Mouse (Mus musculus) neural tube, embryonic 12.5 days (tissue): ENCODE results near the gene Tbx19. TPM values are rescaled to one million over a fixed set of nuclear protein-coding genes. Genes with fewer than 3 reads are reported as not detected.

Experiments
- ATAC-seq: fragments of 200-750 bp; cut with Nextera tagmentation; 2 replicates; pipeline ENCODE4 v1.8.0; 2017; ENCODE audit warnings: low read depth, mild to moderate bottlenecking, moderate TSS enrichment, moderate library complexity; ENCODE audit not compliant: low FRiP score
- H3K27ac ChIP-seq: fragments of 300-500 bp; sonication (generic); 2 replicates; pipeline ENCODE4 v1.5.1; 2016
- H3K27me3 ChIP-seq: fragments of 300-500 bp; sonication (generic); replicated peaks from 2 replicates; pipeline ENCODE4 v1.6.1; 2016; ENCODE audit warnings: mild to moderate bottlenecking
- H3K36me3 ChIP-seq: fragments of 300-500 bp; sonication (generic); 2 replicates; pipeline ENCODE4 v1.6.1; 2016; ENCODE audit warnings: mild to moderate bottlenecking
- H3K4me1 ChIP-seq: fragments of 300-500 bp; sonication (generic); 2 replicates; pipeline ENCODE4 v1.6.1; 2016
- H3K4me2 ChIP-seq: fragments of 300-500 bp; sonication (generic); replicated peaks from 2 replicates; pipeline ENCODE4 v1.6.1; 2016; ENCODE audit warnings: mild to moderate bottlenecking
- H3K4me3 ChIP-seq: fragments of 300-500 bp; sonication (generic); 2 replicates; pipeline ENCODE4 v1.5.1; 2016
- H3K9ac ChIP-seq: fragments of 300-500 bp; sonication (generic); 2 replicates; pipeline ENCODE4 v1.6.1; 2016; ENCODE audit warnings: mild to moderate bottlenecking
- H3K9me3 ChIP-seq: fragments of 300-500 bp; sonication (generic); 2 replicates; pipeline ENCODE4 v1.6.1; 2016; ENCODE audit warnings: mild to moderate bottlenecking
- WGBS: fragments of 180-500 bp; shearing (Covaris S2); methylation state at CpG from one replicate; pipeline ENCODE4 v1.1.7; 2016; 5-methylcytosine and 5-hydroxymethylcytosine counted together
- polyA plus RNA-seq: library from polyadenylated mRNA; unstranded; fragments of >200 nt; fragmentation: Nextera tagmentation; extraction: Ambion mirVana; gene quantifications from 2 replicates; pipeline ENCODE4 v1.2.1, GENCODE M21; 2016

Gene Tbx19
- polyA plus RNA-seq, 1 experiment from 2014 or later = not detected

DNA sequence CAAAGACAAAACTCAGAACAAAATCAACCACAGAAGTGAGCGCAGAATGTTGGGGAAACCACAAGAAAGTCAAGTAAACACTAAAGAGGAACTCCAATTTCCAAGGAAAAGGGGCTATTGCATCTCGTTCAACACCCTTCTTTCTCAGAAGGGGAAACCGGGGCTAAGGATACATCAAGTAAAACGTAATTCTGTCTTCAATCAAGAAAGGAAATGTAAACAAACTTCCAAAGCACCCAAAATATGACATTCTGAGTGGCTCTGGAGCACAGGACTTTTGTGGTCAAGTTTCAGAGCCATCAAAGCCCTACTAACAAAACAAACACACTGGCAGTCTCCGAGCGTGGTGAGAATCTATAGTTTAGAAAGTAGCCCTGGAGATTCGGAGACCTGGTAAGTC lies 32.9 kb upstream of the Tbx19 start:
- Histone ChIP-seq H3K27ac (no peak overlapping the region), H3K9ac (no peak overlapping the region), H3K27me3 (peaks cover 5% of the 10 kb centered on the region; the same call in 1 of the 2 replicates), H3K4me3 (peak overlapping the region; percentile 68), H3K36me3 (no peaks in the 10 kb centered on the region), H3K9me3 (no peaks in the 10 kb centered on the region), H3K4me1 (peaks cover 4% of the 10 kb centered on the region; the same call in 1 of the 2 replicates), H3K4me2 (peak overlapping the region; percentile 98)
- 20% methylated on average over 7 of the region's 7 CpGs for WGBS
- no peak for ATAC-seq

DNA sequence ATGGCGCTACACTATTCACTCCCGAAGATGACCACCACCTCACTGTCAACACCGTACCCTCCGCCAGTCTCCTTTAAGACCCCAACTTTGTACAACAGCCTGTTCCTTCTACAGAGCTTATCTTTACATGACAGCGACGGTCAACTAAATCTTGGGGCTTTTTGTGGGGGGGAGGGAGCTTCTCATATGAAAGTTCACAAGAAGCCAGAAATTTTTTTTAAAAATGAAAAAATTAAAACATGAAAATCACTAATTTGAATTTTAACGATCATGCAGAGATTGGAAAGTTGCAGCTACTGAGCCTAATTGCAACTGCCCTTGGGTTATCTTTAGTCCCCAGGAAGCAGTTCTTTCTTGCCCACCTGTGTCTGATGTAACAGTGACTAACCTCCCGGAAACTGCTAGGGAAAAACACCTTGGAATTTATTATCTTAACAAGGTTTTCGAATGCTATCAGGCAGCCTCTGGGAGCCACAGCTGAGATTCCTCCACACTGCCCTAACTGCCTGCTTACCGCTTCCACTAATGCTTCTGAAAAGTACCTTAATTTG lies 32.2 kb upstream of the Tbx19 start:
- no peaks in the 10 kb centered on the region for H3K9me3 ChIP-seq
- peaks cover 5% of the 10 kb centered on the region; the same call in 1 of the 2 replicates for H3K27me3 ChIP-seq
- no peaks in the 10 kb centered on the region for H3K36me3 ChIP-seq
- H3K9ac ChIP-seq = no peak overlapping the region
- peak overlapping the region; percentile 98; the same call in 1 of the 2 replicates for H3K4me2 ChIP-seq
- no peak overlapping the region for H3K27ac ChIP-seq
- no peak for ATAC-seq
- 80% methylated on average over 10 of the region's 10 CpGs for whole genome bisulfite sequencing
- peaks cover 4% of the 10 kb centered on the region; the same call in 1 of the 2 replicates for H3K4me1 ChIP-seq
- H3K4me3 ChIP-seq = no peak overlapping the region

- Histone ChIP-seq H3K27me3 (peaks cover 5% of the 10 kb centered on the region; the same call in 1 of the 2 replicates), H3K9ac (no peak overlapping the region), H3K4me3 (no peak overlapping the region), H3K27ac (no peak overlapping the region), H3K4me1 (peaks cover 4% of the 10 kb centered on the region; the same call in 1 of the 2 replicates), H3K36me3 (no peaks in the 10 kb centered on the region), H3K4me2 (no peak overlapping the region), H3K9me3 (no peaks in the 10 kb centered on the region)
- WGBS = 87% methylated on average over 4 of the region's 4 CpGs
- no peak for ATAC-seq
Measured at GRCm38 (mm10) chr1:165192102-165192501, 31.5 kb upstream of the Tbx19 start.

DNA sequence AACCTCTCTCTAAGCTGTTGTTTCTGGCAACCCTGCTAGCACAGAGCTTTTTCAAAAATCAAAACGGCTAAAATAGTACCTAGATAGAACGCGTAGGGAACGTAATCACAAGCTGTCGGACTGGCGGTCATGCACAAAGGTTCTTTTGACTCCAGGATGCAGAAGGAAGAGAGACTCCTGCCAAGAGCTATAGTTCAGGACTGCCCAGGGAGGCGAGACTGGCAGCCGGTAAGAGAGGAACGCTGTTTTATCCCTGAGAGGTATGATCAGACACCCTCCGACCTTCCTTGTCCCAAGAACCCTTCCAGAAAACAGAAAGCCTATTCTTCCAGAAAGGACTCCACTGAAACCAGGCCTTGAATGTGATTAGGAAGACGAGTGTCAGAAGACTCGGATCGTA lies 31.0 kb upstream of the Tbx19 start:
- no peak for ATAC-seq
- Histone ChIP-seq H3K9ac (no peak overlapping the region), H3K27me3 (peaks cover 5% of the 10 kb centered on the region; the same call in 1 of the 2 replicates), H3K27ac (no peak overlapping the region), H3K9me3 (no peaks in the 10 kb centered on the region), H3K4me3 (no peak overlapping the region), H3K4me2 (no peak overlapping the region), H3K36me3 (no peaks in the 10 kb centered on the region), H3K4me1 (peaks cover 4% of the 10 kb centered on the region; the same call in 1 of the 2 replicates)
- 79% methylated on average over 13 of the region's 13 CpGs for WGBS

GRCm38 (mm10) chr1:165190571-165191273 lies 30.1 kb upstream of the Tbx19 start:
- peaks cover 4% of the 10 kb centered on the region; the same call in 1 of the 2 replicates for H3K4me1 ChIP-seq
- no peaks in the 10 kb centered on the region for H3K9me3 ChIP-seq
- H3K27me3 ChIP-seq = peaks cover 5% of the 10 kb centered on the region; the same call in 1 of the 2 replicates
- no peak overlapping the region for H3K27ac ChIP-seq
- no peak overlapping the region for H3K9ac ChIP-seq
- no peak for ATAC-seq
- H3K4me2 ChIP-seq = no peak overlapping the region
- no peaks in the 10 kb centered on the region for H3K36me3 ChIP-seq
- no peak overlapping the region for H3K4me3 ChIP-seq
- WGBS = 89% methylated on average over 10 of the region's 10 CpGs

DNA sequence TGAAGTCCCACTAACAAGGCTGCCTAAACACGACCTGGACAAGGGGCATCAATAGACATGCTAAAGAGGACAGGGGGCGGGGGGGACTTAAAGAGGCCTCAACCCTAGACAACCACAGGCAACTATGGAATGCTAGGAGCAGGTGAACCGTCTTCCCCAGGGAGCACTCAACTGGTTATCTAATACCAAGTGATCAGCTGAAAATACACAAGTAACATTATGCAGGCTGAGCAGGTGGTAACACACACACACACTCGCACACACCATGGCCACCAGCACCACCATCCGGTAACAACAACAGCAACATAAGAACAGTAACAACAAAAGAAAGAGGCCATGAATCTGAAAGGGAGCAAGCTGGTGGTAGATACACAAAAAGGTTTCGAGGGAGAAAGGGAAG lies 29.5 kb upstream of the Tbx19 start:
- Histone ChIP-seq H3K4me2 (no peak overlapping the region), H3K9ac (no peak overlapping the region), H3K9me3 (no peaks in the 10 kb centered on the region), H3K4me3 (no peak overlapping the region), H3K27ac (no peak overlapping the region), H3K4me1 (peaks cover 4% of the 10 kb centered on the region; the same call in 1 of the 2 replicates), H3K27me3 (peaks cover 5% of the 10 kb centered on the region; the same call in 1 of the 2 replicates), H3K36me3 (no peaks in the 10 kb centered on the region)
- no peak for ATAC-seq
- 73% methylated on average over 6 of the region's 6 CpGs for WGBS

DNA sequence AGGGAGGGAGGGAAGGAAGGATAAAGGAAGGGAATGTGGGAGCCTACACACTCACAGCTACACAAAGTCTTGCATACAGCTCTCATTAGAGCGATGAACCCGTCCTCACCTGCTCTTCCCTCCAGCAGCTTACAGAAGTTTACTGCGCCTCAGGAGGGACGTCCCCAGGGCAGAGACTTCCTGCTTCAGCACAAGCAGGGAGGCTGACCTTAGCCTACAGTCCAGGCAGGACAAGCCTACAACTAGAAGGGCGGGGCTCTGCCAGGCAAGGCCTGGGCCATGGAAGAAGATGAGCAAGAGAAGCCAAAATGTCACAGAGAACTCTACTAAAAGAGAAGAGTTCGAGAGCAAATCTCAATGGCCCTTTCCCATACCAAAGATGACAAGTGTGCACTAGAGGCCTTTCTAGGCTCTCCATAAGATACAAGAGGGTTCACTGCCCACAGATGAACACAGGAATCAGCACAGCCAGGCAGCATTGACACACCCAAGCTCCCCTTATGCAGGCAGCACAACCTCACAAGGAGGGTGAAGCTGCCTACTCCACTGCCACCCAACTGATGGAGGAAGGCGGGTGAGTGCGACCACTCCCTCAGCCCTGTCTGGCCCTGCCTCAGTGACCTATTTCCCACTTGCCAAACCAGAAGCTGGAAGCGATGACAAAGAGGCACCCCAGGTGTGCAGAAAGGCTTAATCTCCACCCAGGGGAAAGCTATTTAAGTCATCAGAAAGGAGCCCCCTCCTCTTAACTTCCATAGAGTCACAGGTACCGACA lies 28.4 kb upstream of the Tbx19 start:
- Histone ChIP-seq H3K4me2 (no peak overlapping the region), H3K9ac (no peak overlapping the region), H3K4me3 (no peak overlapping the region), H3K4me1 (peaks cover 3% of the 10 kb centered on the region; the same call in 1 of the 2 replicates), H3K27me3 (0 out of 2 replicates have a peak, but pooled peaks cover 1% of the 10 kb centered on the region), H3K27ac (no peak overlapping the region), H3K9me3 (no peaks in the 10 kb centered on the region), H3K36me3 (no peaks in the 10 kb centered on the region)
- 79% methylated on average over 10 of the region's 10 CpGs for WGBS
- no peak for ATAC-seq

GRCm38 (mm10) chr1:165187357-165187756 lies 26.8 kb upstream of the Tbx19 start:
- no peaks in the 10 kb centered on the region for H3K9me3 ChIP-seq
- ATAC-seq = 0 out of 2 replicates have a peak, but pooled peaks have one; percentile 27
- no peak overlapping the region for H3K9ac ChIP-seq
- H3K4me1 ChIP-seq = no peaks in the 10 kb centered on the region; the same call in 1 of the 2 replicates
- H3K27me3 ChIP-seq = no peaks in the 10 kb centered on the region
- WGBS = 46% methylated on average over 5 of the region's 5 CpGs
- H3K36me3 ChIP-seq = no peaks in the 10 kb centered on the region
- H3K4me2 ChIP-seq = no peak overlapping the region
- no peak overlapping the region for H3K27ac ChIP-seq
- no peak overlapping the region for H3K4me3 ChIP-seq

- no peak overlapping the region for H3K27ac ChIP-seq
- no peaks in the 10 kb centered on the region for H3K36me3 ChIP-seq
- 85% methylated on average over 12 of the region's 12 CpGs for WGBS
- no peak for ATAC-seq
- no peaks in the 10 kb centered on the region for H3K9me3 ChIP-seq
- H3K4me1 ChIP-seq = no peaks in the 10 kb centered on the region; the same call in 1 of the 2 replicates
- no peak overlapping the region for H3K4me2 ChIP-seq
- H3K9ac ChIP-seq = no peak overlapping the region
- H3K27me3 ChIP-seq = no peaks in the 10 kb centered on the region
- H3K4me3 ChIP-seq = no peak overlapping the region
Measured at GRCm38 (mm10) chr1:165186491-165186890, 25.9 kb upstream of the Tbx19 start.

- Histone ChIP-seq H3K27ac (no peak overlapping the region), H3K4me1 (no peaks in the 10 kb centered on the region; the same call in 1 of the 2 replicates), H3K27me3 (no peaks in the 10 kb centered on the region), H3K4me3 (no peak overlapping the region), H3K36me3 (no peaks in the 10 kb centered on the region), H3K9ac (no peak overlapping the region), H3K4me2 (no peak overlapping the region), H3K9me3 (no peaks in the 10 kb centered on the region)
- 69% methylated on average over 7 of the region's 7 CpGs for WGBS
- ATAC-seq = no peak
Measured at GRCm38 (mm10) chr1:165185116-165185515, 24.5 kb upstream of the Tbx19 start.

DNA sequence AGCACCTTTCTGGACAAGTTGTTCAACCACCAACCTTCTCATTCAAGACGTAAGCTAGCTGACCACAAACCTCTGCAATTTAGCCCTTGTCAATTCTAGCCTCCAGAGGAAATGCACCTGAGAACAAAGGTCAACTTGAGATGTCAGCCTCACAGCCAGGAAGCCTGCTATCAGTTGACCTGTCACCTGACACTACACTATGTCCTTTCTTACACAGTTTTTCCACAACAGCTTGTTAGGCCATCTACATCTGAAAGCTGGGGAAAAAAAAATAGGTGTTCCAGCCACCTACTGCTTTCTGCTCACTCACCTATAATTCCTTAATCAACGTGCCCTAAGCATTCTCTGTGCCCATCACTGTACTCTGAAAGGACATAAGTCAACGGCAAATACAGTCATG lies 23.6 kb upstream of the Tbx19 start:
- H3K4me1 ChIP-seq = no peaks in the 10 kb centered on the region; the same call in 1 of the 2 replicates
- H3K4me2 ChIP-seq = no peak overlapping the region
- no peak overlapping the region for H3K9ac ChIP-seq
- H3K9me3 ChIP-seq = no peaks in the 10 kb centered on the region
- H3K27me3 ChIP-seq = no peaks in the 10 kb centered on the region
- no peak overlapping the region for H3K4me3 ChIP-seq
- WGBS = 88% methylated on average over 3 of the region's 3 CpGs
- no peak overlapping the region for H3K27ac ChIP-seq
- ATAC-seq = no peak
- no peaks in the 10 kb centered on the region for H3K36me3 ChIP-seq

DNA sequence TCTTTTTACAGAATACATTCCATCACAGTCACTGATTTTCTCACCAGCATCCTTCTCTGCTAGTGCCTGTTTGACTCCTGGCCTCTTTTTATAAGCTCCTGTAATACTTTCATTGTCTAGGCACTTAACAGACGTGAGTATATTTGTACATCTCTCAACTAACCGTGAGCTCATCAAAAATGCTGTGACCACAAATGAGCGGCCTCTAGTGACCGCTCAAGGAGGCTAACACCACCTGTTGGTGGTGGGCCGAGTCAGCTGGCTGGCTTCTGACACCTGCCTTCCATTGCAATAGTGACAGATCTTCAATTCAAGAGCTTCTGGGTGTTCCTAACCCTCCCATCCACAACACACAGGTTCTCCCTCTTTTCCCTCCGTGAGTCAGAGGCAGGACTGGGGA lies 22.8 kb upstream of the Tbx19 start:
- Histone ChIP-seq H3K9me3 (no peaks in the 10 kb centered on the region), H3K4me2 (no peak overlapping the region), H3K4me3 (no peak overlapping the region), H3K27ac (no peak overlapping the region), H3K27me3 (no peaks in the 10 kb centered on the region), H3K9ac (no peak overlapping the region), H3K36me3 (no peaks in the 10 kb centered on the region), H3K4me1 (no peaks in the 10 kb centered on the region; the same call in 1 of the 2 replicates)
- WGBS = 85% methylated on average over 6 of the region's 6 CpGs
- no peak for ATAC-seq
